Mouse (Mus musculus) layer of hippocampus, adult 8-10 months (tissue): ENCODE data around the gene Ugt1a6a. TPM values are rescaled to one million over a fixed set of nuclear protein-coding genes. Genes with fewer than 3 reads are reported as not detected.
"Not testable (repeated sequence)": the region's sequence is repeated elsewhere in the genome, so short reads cannot be mapped to it uniquely, and the experiment has no call there.

Experiments used
- DNase-seq, 2 experiments: peaks; one replicate each; pipeline ENCODE4 v3.0.0; 2022; ENCODE audit warnings: low spot score in 2 of 2
- total RNA-seq, 4 experiments: library from RNA; stranded (reverse); gene quantifications; 2 replicates each; pipeline ENCODE4 v1.2.4; 2022

Gene Ugt1a6a
- total RNA-seq, 4 experiments from 2014 or later = 1.4 to 4.1 (median 2.2) TPM

DNA sequence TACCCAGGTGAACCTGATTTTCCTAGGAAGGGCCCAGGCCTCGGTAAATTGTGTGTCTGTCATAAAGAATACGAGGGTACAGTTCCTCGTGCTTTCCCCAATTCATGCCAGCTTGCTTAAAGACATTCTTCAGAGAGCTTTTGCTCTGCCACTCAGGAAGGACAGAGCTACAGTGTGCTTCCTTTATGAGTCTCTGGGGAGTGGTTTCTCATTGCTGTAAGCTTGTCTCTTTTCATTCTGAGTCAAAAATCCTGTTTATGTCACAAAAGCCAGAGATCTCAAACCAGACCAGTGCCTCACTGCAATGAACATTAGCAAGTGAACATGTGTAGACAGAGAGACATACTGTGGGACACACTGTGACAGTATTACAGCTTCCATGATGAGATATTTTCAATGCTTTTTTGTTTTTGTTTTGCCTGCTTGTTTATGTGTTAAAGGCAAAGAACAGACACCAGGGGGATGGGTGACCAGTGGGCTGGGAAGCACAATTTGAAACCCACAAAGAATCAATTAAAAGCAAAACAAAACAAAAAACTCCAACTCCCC is 627 bp upstream of the Ugt1a6a start:
- DNase-seq = no peak

DNA sequence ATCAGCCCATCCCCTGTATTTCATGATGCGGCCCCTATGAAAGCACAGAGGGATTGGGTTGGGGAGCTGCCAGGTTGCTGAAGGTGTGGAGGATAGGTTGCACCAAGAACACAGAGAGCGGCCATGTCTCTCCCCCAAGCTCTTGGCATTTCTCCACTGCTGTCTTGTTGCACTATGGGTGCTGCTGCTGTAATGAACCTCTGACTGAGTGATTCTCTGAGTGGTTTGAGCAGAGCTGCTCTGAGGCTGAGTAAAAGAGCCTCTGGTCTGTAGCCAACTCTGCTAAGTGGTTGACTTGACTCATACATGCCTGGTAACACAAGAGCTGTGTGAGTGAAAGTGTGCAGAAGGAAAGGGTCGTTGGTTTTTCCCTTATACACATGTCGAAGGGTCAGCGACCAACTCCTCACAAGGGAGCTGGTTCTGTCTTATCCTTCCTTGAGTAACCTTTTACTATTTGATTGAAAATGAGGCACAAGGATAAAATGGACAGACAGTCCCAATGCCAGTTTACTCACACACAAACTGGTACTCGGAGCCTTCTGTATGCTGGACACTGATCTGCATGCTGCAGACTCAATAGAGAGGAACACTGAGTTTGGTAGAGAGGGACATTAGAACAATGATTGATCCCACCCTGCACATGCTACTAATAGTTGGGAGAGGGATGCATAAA is 758 bp downstream of the Ugt1a6a start:
- DNase-seq = not testable (repeated sequence)

DNA sequence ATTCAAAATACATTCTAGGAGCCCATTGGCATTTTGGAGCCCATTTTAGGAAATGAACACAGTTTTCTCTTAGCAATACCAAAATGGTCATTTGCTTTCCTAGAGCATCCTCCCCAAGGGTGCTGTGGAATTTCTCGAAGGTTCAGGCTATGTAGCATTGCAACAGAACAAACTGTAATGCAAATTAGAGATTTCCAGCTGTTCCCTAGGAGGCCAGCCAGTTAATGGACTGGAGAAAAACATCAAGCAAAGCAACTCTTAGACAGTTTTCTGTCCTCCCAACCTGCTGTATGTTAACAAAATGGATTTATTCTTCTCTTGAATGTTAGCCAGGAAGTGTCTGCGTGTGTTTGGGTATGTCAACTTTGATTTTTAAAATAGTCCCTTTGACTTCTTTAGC is 2.0 kb downstream of the Ugt1a6a start:
- no peak for DNase-seq

DNA sequence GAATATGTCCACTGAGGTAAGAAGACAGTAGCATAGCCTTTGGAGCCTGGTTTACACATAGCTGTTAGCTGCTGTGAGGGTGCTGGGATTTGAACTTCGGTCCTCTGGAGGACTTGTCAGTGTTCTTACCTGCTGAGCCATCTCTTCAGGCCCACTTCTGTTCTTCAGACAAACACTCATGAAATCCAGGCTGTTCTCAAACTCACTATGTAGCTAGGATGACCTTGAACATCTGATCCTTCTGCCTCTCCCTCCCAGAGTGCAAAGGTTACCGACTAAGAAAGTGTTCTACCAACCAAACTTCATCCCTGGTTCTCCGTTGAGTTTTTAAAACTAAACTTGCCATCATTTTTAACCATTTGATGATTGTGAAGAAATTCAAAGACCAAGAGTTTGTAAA is 2.7 kb downstream of the Ugt1a6a start:
- no peak for DNase-seq

DNA sequence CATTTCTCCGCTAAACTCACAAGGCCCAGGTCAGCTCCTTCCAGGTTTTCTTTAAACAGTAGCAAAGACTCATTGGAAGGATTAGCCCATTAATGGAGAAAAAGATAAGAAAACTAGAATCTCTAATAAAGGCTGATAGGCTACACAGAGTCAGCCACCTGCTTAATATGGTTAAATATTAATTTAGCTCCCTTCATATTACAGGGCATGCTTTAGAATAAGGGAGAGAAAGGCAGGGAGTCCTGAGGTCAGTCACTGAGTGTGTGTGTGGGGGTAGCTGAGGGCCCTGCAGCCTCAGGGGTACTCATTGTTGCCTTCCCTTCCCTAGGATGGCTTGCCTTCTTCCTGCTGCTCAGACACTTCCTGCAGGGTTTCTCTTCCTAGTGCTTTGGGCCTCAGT is 3.5 kb downstream of the Ugt1a6a start:
- DNase-seq = no peak

DNA sequence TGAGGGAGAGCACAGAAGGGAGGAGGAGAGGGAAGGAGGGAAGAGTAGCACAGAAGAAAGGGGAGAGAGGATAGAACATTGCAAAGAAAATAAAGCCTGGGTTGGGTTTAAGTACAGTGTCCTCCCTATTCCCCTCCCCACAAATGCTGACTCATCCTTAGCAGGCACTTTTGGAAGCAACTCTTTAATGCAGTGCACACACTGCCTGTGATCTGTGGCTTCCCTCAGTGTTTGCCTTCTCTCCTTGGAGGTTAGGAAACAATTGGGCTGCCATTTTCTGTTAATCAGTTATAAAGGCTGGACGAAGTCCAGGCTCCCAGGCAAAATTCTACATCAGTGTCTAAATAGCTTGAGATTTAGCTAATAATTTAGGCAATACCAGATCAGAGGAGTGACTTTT is 5.9 kb downstream of the Ugt1a6a start:
- not testable (repeated sequence) for DNase-seq

DNA sequence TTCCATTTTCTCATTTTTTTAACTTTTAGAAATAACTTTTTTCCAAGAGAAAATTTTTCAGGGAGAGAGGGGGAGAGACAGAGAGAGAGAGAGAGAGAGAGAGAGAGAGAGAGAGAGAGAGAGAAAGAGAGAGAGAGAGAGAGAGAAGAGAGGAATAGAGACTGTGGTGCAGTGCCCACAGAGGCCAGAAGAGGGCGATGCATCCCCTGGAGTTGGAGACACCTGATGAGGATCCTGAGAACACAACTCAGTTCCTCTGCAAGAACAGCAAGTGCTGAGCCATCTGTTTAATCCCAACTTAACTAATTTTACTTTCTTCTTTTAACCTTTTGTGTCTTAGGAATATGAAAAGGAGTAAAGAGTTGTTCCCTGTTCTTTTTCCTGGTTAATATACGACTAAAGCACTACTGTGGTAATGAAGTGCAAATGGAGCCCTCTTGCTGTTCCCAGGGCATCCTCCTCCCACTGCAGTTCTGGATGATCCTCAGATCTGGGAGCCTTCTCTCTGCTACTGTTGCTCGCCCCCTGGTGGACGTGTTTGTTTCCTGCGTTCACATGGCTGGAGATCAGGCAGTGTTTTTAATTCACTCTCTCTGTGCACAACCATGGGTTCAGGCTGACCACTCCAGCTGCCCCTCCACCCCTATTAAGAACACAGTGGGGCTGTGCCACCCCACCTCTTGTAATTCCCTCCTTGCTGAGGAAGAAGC is 9.5 kb downstream of the Ugt1a6a start:
- peak; percentile 8 to 27 for DNase-seq

DNA sequence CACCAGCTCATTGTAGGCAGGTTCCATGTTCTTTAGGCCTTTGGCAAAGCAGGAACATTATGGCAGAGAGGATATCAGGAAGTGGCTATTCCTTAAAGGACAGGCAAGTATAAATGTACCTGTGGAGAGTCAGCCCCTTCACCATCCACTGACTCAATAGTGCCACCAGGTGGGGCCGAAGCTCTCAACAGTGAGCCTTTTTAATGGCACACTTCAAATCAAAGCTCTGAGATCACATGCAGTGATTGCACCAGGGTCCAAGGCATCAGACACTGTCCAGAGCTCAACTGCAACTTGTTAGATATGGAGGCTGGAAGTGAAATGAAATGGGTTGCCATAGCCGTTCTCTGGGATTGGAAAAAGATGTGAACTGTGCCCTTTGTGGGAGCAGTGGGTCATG is 10.7 kb downstream of the Ugt1a6a start:
- not testable (repeated sequence) for DNase-seq

DNA sequence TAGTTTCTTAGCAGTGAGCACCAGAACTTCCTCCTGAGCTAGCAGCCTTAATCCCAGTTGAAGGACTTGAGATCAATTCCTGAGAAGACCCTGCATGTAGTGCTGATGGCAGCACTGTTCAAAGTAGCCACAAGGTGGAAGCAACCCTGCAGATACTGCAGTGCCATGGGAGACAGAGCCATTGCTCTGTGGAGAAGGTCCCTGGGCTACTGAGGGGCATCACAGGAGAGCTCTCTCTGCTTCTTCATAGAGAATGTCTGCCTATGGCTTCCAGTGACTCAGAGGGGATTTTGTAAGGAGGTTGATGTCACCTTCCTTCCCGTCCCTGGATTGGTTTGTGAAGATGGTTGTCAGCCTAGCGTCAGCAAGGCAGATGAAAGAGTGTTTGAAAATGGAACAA is 15.5 kb downstream of the Ugt1a6a start:
- not testable (repeated sequence) for DNase-seq

DNA sequence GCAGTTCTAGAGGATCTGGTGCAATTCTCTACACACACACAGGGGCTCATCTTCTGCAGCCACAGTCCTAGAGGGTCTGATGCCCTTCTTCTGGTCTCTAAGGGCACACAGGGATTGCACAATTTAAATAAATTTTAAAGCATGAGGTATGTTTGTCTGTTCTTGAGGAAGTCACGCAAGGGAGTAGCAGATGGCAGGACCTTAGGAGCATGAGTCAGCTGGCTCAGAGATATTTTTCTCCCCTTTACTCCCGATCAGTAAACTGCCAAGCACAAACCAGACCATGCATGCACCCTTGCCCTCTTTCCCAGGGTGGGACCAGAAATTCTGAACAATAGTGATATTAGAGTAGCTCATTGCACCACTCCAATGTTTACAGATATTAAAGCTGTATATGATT is 23.8 kb downstream of the Ugt1a6a start:
- DNase-seq = no peak

DNA sequence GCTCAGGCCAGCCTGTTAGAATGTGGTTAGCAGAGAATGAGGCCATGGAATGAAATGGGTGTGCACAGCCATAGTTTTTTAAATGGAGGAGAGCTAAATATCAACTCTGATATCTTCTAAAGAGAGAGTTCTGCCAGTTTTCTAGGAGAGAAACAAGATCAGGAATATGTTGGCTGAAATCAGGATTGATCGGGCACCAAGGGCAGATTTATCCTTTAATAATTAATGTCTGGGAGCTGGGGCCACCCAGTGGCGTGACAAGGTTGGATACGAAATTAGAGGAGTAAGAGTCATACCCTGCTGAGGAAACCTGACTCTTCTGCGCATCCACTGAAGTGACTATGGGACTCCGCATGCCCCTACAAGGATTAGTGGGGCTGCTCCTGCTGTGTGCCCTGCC is 31.1 kb downstream of the Ugt1a6a start, which contains the start of gene Ugt1a5:
Ugt1a5 (plus strand) TSS at position 302 of the 400 bp plus-strand sequence.
- DNase-seq = no peak

DNA sequence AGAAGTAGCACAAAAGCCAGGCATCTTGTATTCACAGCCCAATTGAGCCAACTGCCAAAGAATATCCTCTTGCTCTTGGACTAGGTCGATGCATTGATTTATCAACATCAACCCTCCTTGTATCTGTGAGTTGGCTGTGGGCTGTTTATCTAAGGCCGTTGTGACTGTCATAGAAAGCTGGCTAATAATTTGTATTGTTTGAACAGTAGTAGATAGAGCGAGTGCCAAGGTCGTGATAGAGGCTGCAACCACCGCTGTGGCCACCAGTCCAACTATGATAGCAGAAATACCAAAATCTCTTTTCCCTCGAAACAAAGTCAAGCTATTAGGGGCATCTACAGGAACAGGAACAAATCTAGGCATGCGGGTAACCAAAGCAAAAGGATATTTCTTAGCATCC is 37.6 kb downstream of the Ugt1a6a start:
- not testable (repeated sequence) for DNase-seq

DNA sequence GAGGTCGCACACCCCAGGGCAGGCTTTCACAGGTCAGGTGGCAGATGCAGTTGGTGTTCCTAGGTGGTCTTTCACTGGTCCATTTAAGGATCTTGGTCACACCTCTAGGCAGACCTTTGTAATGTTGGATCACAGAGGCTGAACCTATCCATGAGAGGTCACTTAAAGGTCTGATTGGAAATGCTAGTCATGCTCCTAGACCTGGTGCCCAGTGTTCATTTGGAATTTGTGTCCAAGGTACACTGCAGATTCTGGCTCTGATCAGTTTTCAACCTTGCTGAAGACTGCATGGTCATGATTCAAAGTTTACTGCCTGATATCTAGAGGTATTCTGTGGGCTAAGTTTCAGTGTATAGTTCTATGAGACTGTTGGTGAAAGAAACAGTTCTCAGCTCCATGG is 45.0 kb downstream of the Ugt1a6a start:
- no peak for DNase-seq

DNA sequence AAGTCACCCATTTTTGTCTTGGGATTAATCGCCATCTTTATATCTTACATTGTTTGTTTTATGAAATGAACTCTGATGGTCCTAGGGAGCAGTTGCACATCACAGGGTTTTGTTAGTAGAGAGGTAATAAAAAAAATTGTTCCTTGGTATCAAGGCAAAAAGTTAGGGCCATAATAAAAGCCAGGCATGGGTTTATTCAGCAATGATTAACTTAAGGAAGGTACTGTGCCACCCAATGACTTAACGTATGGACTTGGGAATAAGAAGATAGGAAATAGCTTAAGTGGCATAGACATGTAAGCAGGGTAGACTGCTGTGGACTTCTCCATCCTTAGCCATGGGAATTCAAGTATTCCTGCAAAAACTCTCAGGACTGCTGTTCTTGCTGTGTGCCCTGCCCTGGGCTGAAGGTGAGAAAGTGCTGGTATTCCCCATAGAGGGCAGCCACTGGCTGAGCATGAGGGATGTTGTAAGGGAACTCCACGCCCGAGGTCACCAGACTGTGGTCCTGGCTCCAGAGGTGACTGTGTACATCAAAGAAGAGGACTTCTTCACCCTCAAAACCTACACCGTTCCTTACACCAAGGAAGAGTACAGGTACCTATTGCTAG is 51.8 kb downstream of the Ugt1a6a start:
- DNase-seq = no peak

DNA sequence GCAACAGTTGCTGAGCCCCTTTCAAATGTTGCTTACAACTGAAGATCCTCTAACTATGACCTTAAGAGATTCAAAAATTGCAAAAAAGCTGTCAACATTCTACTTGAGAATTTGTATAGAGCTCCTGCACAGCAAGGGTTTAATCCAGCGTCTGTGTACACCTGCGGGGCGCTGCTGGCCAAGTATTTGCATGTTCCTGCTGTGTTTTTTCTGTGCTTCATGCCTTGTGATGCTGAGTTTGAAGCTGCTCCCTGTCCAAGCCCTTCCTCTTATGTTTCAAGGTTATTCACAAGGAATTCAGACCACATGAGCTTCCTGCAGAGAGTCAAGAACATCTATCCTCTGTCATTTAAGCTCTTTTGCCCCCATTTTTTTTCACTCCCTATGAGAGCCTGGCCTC is 57.5 kb downstream of the Ugt1a6a start:
- DNase-seq = no peak

DNA sequence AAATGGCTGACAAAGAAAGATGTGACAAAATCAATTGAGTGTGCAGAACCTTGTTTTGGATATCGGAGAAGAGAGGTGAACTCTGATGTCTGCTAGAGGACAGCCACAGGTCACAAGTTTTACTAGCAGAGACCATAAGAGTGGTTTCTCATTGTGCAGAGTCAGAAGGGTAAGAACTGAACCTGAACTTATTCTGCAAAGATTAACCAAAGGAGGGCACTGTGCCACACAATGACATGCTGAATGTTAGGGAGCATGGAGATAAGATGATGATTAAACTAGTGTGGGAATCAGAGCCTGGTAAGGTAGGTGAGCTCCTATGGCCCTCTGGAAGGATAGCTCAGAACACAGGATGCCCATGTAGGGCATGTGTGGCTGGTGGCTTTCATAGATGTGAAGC is 61.1 kb downstream of the Ugt1a6a start:
- no peak for DNase-seq

DNA sequence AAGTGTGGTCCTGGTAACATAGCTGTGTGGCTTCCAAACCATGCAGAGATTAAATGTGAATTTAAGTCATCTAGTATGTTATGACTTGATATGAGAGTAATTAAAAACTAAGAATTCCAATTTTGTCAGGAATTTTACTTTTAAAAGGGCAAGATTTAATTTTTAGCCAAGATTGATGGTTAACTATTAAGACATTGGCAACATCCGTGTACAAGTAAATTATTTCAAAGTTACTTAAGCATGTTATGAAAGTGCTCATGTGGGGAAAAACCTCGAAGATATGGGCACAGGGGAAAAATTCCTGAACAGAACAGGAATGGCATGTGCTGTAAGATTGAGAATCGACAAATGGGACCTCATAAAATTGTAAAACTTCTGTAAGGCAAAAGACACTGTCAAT is 62.8 kb downstream of the Ugt1a6a start:
- DNase-seq = no peak

DNA sequence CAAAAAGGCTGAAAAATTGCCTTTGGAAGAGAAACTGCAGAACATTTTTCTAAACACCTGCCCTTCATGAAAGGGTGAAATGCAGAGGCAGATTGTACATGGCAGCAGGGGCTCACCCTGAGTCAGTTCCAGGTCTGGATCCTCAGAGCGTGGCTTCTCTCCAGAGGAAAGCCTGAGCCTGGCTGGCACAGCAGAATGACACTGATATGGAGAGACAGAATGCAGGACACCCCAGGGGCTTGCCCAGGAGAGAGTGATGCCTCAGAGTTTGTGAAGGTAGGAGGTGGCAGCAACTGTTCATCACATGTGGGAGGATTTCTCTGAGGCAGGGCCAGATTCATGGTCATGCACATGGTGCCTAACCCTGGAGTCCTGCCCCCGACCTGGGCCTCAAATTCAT is 65.4 kb downstream of the Ugt1a6a start:
- DNase-seq = no peak

DNA sequence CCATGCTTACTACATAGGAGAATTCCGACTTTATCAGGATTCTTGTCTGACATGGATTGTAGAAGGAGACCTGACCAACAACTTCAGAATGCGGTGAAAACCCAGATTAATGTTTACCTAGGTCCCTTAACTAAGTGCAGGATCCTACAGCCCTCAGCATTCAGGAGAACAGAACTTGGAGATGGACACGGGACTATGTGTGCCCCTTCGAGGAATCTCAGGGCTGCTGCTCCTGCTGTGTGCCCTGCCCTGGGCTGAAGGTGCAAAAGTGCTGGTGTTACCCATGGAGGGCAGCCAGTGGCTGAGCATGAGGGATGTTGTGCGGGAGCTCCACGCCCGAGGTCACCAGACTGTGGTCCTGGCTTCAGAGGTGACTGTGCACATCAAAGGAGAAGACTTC is 65.8 kb downstream of the Ugt1a6a start, which contains the start of gene Ugt1a2:
Ugt1a2 (plus strand) TSS at position 146 of the 400 bp plus-strand sequence.
- no peak for DNase-seq

DNA sequence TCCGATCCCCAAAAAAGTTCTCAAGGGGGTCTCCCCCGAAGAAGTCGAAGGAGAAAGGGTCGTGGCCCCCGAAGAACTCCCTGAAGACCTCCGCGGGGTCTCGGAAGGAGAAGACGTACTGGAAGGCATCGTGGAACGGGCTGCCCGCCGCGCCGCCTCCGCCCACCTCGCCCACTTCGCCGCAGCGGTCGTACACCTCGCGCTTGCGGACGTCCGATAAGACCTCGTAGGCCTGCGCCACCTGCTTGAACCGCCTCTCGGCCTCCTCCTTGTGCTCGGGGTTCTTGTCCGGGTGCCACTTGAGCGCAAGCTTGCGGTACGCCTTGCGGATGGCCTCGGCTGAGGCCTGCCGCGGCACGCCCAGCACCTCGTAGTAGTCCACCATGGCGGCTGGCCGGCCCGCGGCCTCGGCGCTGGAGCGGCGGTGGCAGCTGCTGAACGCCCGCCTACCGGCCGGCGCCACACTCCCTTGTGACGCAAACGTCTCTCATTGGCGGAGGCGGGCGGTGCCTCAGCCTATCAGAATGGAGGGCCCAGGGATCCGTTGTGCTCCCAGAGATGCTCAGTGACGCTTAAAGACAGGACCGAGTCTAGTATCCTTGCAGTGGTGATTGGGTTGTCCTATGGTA is 70.8 kb downstream of the Ugt1a6a start, which contains the start of gene Dnajb3:
Dnajb3 (minus strand) TSS at position 489 of the 629 bp plus-strand sequence.
- DNase-seq = peak; percentile 78 to 82

DNA sequence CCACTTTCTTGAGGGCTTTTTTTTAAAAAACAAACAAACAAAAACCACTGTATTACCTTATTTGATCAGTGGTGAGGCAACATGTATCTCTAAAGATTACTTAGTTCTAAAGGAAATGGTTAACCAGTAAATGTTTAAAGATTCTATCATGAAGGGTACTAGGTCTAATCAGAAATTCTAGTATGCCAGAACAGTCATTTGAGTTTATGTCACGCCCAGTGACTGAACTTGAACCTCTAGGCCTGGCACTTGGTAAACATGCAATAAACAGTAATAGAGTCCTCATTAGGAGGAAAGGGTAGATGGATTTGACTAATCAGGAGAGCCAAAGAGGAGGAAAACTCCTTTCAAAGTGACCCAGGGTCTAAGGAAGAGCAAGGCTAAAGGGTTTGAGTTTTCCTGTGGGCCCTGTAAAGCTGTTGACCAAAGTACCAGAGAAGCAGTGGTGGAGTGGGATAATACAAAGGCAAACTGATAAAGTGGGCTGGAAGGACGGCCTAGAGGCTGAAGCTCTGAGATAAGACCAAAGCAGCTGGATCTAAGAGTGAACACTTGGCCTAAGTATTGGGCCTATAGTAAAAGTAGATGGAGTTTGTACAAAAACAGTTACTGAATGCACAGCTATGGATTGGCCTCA is 72.4 kb downstream of the Ugt1a6a start:
- no peak for DNase-seq
